Mouse (Mus musculus) G1E (cell line): ENCODE results near the gene Hgd. TPM values are rescaled to one million over a fixed set of nuclear protein-coding genes. Genes with fewer than 3 reads are reported as not detected.

Experiments
- ATAC-seq: 2 replicates; pipeline ENCODE4 v1.8.0; 2016; ENCODE audit warnings: mild to moderate bottlenecking; ENCODE audit not compliant: insufficient number of reproducible peaks, poor library complexity, low FRiP score, severe bottlenecking; ENCODE audit errors: extremely low read depth
- DNase-seq: peaks from one replicate; pipeline ENCODE4 v3.0.0; 2012; ENCODE audit warnings: low spot score
- H3K27me3 ChIP-seq: 2 replicates; pipeline ENCODE4 v1.6.1; 2012; ENCODE audit warnings: mild to moderate bottlenecking, low read length, inconsistent platforms; ENCODE audit not compliant: insufficient read depth
- H3K36me3 ChIP-seq: replicated peaks from 2 replicates; pipeline ENCODE3; 2012; ENCODE audit warnings: mild to moderate bottlenecking, inconsistent platforms
- H3K4me1 ChIP-seq: 2 replicates; pipeline ENCODE4 v1.6.1; 2012; ENCODE audit warnings: low read depth, low read length, inconsistent platforms, mixed read lengths; ENCODE audit not compliant: insufficient read depth
- H3K4me3 ChIP-seq: 2 replicates; pipeline ENCODE4 v1.5.1; 2012; ENCODE audit warnings: low read depth, mild to moderate bottlenecking, inconsistent platforms, low read length, moderate library complexity, mixed read lengths
- H3K9me3 ChIP-seq: replicated peaks from 2 replicates; pipeline ENCODE4 v1.6.1; 2012; ENCODE audit warnings: inconsistent platforms
- CTCF ChIP-seq: IDR thresholded peaks from 2 replicates; pipeline ENCODE4 v1.5.1; 2012; ENCODE audit warnings: low read depth, low read length, inconsistent platforms, mixed read lengths
- GATA1 ChIP-seq: IDR thresholded peaks from 2 replicates; pipeline ENCODE4 v1.6.1; 2012; ENCODE audit warnings: borderline replicate concordance, low read length, inconsistent platforms, mixed read lengths
- GATA2 ChIP-seq: IDR thresholded peaks from 2 replicates; pipeline ENCODE4 v1.6.1; 2012; ENCODE audit warnings: low read depth, low read length, inconsistent platforms, borderline replicate concordance
- POLR2AphosphoS5 ChIP-seq: IDR thresholded peaks from 2 replicates; pipeline ENCODE4 v1.6.1; 2012; ENCODE audit warnings: low read depth, low read length, inconsistent platforms; ENCODE audit not compliant: insufficient replicate concordance
- TAL1 ChIP-seq: conservative IDR thresholded peaks from 2 replicates; pipeline ENCODE4 v1.6.1; 2012; ENCODE audit warnings: low read depth, low read length, inconsistent platforms, mixed read lengths
- polyA plus RNA-seq: library from polyadenylated mRNA; stranded (reverse); fragments of >175 nt; gene quantifications from 2 replicates; pipeline ENCODE4 v1.2.3, GENCODE M21; 2012
- total RNA-seq, 2 experiments: library from RNA; stranded (forward) in 1 of 2; stranded (reverse) in 1 of 2; fragments of 200-1000 nt in 1 of 2; fragments of >200 nt in 1 of 2; fragmentation: Nextera tagmentation in 1 of 2; gene quantifications; 2 replicates each; pipeline ENCODE4 v1.2.3; 2014 to 2017

The Hgd gene
- total and polyA plus RNA-seq, 3 experiments, result not detected

DNA sequence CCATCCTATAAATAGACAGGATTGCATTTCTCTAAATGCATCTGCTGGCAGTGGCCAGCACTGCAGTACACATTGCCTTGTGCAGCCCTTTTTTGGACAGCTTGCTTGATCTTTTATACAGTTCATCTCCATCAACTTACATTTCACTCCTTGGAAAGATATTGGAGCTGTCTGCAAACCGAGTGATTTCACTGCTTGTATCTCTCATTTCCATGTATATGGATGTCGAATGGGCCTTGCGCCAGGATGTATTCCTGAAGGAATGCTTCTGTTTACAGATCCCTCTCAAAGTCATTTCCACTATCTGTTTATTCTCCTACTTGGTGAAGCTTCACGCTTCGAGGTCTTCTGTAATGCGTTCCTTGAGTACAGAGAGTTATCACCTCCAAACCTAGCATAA, 24.3 kb downstream of the Hgd start:
- no peak for TF ChIP-seq CTCF
- TF ChIP-seq GATA2, result no peak
- no peak for TF ChIP-seq POLR2AphosphoS5
- TF ChIP-seq TAL1, result no peak
- TF ChIP-seq GATA1, result no peak
- no peak overlapping the region for H3K4me3 ChIP-seq
- DNase-seq (no peak), ATAC-seq (no peak)
- no peaks in the 10 kb centered on the region for H3K36me3 ChIP-seq
- H3K27me3 ChIP-seq, result no peaks in the 10 kb centered on the region; the same call in 1 of the 2 replicates
- no peaks in the 10 kb centered on the region for H3K4me1 ChIP-seq
- H3K9me3 ChIP-seq, result no peaks in the 10 kb centered on the region

DNA sequence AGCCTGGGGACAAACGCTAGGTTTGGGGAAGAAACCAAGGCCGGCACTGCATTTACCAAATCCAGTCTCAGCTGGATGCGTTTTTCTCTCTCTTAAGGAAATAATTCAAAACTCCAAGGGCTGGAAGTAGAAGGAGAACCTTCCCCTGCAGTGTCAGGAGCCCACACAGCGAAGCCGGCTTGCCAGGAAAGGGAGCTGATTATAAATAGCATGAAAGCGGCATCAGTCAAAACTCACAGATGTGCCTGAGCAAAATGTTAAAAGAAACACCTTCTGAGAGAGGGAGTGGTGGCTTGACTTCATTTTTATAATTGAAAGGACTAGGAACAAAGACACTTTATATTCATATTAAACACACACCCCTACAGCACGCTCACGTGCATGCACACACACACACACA, 30.4 kb downstream of the Hgd start:
- no peaks in the 10 kb centered on the region for H3K36me3 ChIP-seq
- DNase-seq, result no peak
- no peaks in the 10 kb centered on the region for H3K9me3 ChIP-seq
- no peak overlapping the region for H3K4me3 ChIP-seq
- H3K27me3 ChIP-seq, result peaks cover 4% of the 10 kb centered on the region; the same call in 1 of the 2 replicates
- ATAC-seq, result no peak
- no peaks in the 10 kb centered on the region for H3K4me1 ChIP-seq
- TF ChIP-seq POLR2AphosphoS5 (no peak), TAL1 (no peak), CTCF (no peak), GATA2 (no peak), GATA1 (no peak)

DNA sequence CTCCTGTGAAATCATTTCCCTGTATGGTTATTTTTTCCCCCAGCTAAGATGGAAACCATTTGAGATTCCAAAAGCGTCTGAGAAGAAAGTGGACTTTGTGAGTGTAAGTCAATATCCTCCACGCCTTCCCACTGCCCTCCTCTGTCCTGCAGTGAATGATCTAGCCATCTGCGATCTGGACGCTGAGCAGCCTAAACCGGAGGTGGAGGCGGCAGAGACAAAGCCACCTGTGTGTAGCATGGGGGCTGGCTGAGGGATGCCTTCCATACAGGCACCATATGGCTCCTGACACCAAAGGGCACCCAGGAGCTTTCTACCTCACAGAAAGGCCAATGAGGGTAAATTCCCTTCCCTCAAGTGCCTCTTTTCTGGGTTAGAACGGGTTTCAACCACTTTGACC, 31.1 kb downstream of the Hgd start:
- Histone ChIP-seq H3K27me3 (peaks cover 4% of the 10 kb centered on the region; the same call in 1 of the 2 replicates), H3K4me1 (no peaks in the 10 kb centered on the region), H3K9me3 (no peaks in the 10 kb centered on the region), H3K4me3 (no peak overlapping the region), H3K36me3 (no peaks in the 10 kb centered on the region)
- no peak for DNase-seq
- TF ChIP-seq CTCF, result no peak
- TF ChIP-seq POLR2AphosphoS5, result no peak
- TF ChIP-seq GATA2, result no peak
- TF ChIP-seq GATA1, result no peak
- no peak for TF ChIP-seq TAL1
- ATAC-seq, result no peak

DNA sequence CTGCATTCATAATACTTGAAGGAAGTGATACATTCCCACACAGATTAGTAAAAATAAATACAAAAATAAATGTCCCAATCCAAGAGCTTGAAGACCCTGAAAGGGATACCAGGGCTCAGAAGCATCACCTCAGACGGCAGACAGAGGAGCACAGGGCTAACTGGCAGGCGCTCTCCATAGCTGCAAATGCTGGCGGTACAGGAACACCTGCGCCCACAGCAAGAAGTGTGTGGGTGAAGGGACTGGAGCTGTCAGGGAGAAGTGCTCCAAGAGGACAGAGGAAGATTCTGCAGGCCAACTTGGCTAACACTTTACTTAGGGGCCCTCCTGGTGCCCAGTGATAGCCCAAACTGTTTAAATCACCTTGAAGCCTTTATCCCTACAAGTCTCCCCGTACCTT, 32.1 kb downstream of the Hgd start:
- Histone ChIP-seq H3K27me3 (peaks cover 4% of the 10 kb centered on the region), H3K9me3 (no peaks in the 10 kb centered on the region), H3K4me1 (no peaks in the 10 kb centered on the region), H3K4me3 (no peak overlapping the region), H3K36me3 (no peaks in the 10 kb centered on the region)
- DNase-seq, result no peak
- ATAC-seq, result no peak
- TF ChIP-seq CTCF (no peak), TAL1 (no peak), GATA2 (no peak), GATA1 (no peak), POLR2AphosphoS5 (no peak)

DNA sequence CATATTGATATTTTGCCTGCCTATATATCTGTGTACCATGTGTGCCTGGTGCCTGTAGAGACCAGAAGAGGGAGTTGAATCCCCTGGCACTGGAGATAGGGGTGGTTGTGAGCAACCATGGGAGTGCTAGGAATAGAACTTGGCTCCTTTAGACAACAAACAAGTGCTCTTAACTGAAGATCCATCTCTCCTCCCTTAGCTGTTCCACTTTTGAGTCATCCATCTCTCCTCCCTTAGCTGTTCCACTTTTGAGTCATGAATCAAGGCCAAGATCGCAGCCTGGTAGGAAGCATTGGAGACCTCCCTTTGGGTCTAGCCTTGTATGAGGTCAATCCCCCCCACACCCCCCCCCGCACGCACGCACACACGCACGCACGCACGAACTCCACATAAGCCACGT, 34.6 kb downstream of the Hgd start:
- ATAC-seq (no peak), DNase-seq (no peak)
- Histone ChIP-seq H3K4me1 (no peaks in the 10 kb centered on the region), H3K27me3 (peaks cover 8% of the 10 kb centered on the region), H3K36me3 (no peaks in the 10 kb centered on the region), H3K4me3 (no peak overlapping the region), H3K9me3 (no peaks in the 10 kb centered on the region)
- TF ChIP-seq POLR2AphosphoS5 (no peak), GATA1 (no peak), GATA2 (no peak), TAL1 (no peak), CTCF (no peak)

DNA sequence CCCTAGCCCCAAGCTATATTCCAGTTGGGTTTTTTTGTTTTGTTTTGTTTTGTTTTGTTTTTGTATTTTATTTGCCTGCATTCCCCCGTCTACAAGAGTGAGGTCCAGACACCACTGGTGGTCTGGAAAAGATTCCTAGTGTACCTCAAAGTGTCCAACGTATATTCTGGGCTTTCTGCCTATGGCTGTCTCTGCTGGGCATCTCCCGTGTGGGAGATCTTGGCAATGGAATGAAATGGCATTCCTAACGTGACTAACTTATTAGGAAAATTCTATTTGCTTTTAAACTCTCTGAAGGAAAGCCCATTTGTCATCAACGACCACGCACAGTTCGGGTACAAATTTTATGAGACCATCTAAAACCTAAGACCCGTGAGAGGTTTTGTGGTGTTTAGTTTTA, 35.5 kb downstream of the Hgd start:
- Histone ChIP-seq H3K4me3 (no peak overlapping the region), H3K36me3 (no peaks in the 10 kb centered on the region), H3K4me1 (no peaks in the 10 kb centered on the region), H3K27me3 (peaks cover 8% of the 10 kb centered on the region), H3K9me3 (no peaks in the 10 kb centered on the region)
- ATAC-seq, result no peak
- no peak for DNase-seq
- TF ChIP-seq CTCF (no peak), GATA2 (no peak), TAL1 (no peak), GATA1 (no peak), POLR2AphosphoS5 (no peak)

DNA sequence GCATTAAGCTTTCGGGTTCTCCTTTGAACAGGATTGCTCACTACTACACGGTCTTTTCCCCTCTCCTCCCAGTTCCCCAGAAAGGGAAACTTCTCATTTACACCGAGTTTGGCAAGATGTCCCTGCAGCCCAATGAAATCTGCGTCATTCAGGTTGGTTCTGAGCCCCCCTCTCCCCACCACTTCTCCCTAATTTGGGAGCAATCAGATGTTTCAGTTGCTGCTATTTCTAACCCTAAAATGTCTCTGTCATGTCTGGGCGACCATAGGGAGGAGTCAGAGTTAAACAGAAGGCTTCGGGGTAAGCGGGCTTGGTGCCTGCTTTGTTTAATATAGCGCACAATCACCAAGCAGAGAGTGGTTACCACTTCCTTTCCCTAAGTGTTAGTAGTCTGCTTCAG, 36.2 kb downstream of the Hgd start:
- ATAC-seq, result no peak
- no peaks in the 10 kb centered on the region for H3K9me3 ChIP-seq
- TF ChIP-seq POLR2AphosphoS5 (no peak), GATA2 (no peak), CTCF (no peak), TAL1 (no peak), GATA1 (no peak)
- H3K27me3 ChIP-seq, result peaks cover 6% of the 10 kb centered on the region
- DNase-seq, result no peak
- no peaks in the 10 kb centered on the region for H3K4me1 ChIP-seq
- no peaks in the 10 kb centered on the region for H3K36me3 ChIP-seq
- no peak overlapping the region for H3K4me3 ChIP-seq
